Mouse (Mus musculus): ENCODE data around the gene Aadacl2.
A peak's percentile ranks its signal among the peaks of the same experiment; 100 is the strongest.

Aadacl2 gene

DNA sequence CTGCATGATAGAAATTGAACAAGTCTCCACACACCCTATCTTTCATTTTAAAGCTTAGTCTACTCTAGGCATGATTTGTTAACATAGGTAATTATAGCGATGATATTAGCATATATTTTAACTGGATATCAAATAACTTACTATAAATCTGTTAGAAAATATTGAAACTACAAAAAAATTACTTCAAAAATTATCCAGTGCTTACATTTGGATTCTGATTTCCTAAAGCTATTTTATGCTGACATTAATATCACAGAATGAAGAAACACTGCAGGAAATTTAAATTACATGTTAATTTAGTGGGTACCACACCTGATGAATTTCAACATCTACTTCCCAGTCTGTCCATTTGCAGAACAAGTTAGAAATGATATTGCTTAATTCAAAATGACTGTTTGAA, at the start of gene Aadacl2:
Gene Aadacl2 (plus strand): TSS at position 301 of the 400 bp plus-strand sequence.
- no peak for DNase-seq

DNA sequence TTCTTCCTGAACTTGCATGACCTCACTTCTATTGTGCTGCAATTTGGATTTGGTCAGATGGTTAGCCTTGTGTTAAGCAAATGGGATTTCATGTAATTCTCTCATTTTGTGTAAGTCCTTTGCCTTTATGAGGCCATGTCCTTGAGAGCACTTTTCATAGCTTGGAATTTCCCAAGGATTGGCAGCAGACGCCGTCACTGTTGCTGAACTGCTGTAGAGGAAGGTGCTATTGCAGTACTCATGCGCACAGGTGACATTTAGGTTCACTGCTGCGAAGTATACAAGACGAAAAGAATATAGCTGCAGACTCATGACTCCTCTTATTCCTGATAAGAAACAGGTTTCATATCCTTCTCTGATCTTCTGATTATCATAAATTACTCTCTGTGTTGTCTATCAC, 35.7 kb upstream of the Aadacl2 start:
- no peak for DNase-seq

DNA sequence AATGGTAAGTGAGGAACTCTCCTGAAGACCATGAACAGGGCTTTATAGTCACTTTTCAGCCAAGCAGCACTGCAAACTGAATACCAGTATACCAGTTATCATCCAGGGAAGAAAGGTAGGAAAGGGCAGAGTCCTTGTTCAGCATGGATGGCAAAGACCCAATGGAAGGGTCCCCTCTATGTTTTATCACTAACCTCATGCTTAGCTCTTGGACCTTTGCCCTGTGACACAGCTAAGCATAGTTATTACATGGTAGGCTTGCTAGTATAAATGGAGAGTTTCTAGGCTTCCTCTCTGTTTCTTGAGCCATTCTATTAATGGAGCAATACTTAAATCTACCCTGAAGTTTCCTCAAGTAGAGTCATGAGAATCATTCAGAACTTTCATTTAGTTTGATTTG, 32.0 kb upstream of the Aadacl2 start:
- DNase-seq: no peak

DNA sequence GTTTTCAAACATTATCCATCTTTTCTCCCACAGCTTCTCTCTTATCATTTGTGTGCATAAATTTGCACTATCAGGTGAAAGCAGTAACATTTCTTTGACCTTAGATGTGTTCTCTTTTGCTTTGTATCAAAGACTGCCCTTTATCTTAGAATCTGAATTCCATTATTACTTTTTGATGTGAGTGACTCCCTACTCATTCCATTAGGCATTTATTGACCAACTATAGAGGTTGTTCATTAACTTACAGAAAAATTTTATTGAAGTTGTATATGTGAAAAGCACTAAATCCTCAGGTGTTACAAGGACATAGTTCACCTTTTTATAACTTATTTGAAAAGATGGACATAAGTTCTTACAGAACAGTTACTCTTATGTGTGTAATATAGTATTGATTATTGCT, 2.9 kb upstream of the Aadacl2 start:
- no peak for DNase-seq

DNA sequence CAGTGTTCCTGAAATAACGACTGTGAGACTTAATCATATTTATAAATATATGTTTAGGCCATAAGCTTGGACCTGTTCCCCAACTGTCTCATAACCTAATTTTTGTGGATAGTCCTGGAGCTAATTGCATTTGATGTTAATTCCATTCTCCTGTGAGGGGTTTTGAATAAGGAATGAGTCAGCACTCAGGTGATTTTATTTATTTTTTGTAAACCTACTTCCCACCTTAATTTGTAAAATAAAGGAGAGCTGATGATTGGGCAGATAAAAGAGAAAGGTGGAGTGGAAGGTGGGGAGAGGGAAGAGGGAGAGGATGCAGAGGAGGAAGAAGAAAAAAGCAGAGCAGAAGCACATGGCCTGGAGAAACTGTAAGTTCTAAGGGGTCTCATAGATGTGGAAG, 18.9 kb downstream of the Aadacl2 start, which contains the start of gene Aadac:
Gene Aadac (plus strand): TSS at position 301 of the 400 bp plus-strand sequence.
- DNase-seq: no peak

DNA sequence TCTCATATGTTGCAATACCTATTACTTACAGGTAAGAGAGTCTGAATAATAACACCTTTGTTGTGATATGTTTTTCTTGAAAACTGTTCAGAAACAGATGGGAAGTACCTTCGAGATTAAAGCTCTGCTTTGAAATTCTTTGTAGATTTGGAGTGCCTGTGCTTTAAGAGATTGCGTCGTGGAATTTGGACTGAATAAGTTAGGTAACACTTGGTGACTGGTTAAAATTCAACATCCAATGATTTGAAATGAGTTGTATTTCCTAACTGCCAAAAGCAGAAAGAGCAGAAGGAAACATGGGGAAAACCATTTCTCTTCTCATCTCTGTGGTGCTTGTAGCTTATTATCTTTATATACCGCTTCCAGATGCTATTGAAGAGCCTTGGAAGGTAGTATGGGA, 25.0 kb downstream of the Aadacl2 start:
- DNase-seq: no peak

DNA sequence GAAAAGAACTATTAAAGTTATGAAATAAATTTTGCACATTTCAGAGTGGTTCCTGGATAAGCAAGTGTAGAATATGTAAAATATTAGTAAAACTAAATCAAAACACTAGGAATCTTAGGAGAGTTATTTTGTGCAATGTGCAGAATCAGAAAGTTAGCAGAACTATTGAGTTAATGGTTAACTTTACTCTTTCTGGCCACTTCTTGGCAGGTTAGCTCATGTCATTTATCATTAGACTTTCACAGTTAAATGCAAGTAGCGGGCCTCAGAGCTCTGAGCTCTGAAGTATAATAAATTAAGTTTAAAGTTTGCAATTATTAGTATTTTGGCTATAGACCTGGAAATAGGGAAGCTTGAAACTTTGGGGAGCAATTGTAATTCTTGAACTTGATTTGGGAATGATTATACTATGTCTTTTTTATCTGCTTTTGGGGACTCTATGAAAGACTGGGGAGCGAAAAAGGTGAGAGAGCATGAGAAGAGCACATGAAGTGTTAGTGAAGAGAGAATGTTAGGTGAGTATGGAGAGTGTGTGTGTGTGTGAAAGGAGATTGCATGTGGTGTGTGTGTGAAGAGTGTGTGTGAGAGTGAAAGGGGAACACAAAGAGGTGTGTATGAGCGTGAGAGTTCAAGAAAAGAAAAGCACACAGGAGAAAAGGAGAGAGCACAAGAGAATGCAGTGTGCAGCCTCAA, 39.8 kb downstream of the Aadacl2 start:
- DNase-seq: no peak

DNA sequence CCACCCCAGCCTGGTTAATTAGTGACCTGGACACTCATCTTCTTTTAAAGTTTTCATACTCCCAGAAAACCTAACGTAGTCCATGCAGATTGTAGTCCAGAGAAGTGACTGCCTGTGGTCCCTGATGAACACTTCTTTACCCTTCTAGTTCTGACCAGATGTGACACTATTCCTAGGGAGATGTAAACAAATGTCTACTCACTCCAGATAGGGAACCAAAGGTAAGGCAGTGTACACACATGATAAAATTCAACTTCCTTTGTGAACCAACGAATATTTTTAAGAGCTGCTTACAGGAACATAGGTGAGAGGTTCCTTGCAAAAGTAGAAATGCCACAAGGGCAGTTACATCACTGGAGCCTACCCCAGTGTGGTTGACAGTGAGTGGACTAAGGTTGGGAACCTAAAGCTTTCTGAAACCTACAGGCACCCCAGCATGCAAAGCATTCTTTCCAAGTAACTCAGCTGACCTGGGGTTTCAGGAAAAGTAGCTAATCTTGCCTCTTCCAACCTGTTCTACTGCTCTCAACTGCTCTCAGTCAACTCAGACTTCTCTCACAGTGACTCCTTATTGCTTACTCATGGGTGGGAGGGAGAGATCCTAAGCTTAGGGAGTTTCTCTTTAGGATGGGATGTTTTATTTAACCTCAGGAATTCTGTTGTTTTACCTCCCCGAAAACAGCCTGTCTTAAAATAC, 46.8 kb downstream of the Aadacl2 start:
- DNase-seq: no peak

DNA sequence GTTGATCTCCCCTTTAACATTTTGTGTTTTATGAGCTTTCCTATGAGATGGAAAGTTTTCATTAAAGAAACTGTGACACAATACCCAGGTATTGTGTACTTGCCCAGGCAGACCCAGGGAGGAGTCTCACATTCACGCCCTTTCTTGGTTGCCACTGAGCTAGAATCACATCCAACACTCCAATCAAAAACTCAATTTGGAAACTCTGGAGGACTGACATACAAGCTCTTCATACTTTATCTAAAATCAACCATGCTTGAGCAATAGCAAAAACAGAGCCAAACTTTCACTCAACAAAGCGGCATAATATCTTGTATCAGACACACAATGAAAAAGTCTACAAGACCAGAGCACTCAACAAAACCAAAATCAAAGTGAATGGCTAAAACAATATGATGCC, 47.4 kb downstream of the Aadacl2 start:
- no peak for DNase-seq

DNA sequence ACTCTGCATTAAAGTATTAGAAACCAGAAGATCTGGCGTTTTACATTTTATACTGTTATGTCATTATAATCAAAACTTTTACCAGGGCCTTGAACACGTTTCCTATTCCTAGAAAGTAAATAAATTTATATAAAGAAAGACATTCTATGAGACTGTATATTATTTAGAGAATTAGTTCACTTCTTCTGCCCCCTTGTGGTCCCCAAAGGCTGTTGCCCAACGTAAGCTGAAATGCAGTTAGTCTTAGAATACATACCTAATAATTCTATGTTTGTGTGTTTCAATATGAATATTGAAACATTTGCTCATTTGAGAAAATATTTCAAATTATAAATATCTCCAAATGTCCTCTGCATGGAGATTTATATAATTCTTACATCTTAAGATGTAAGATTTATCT, 49.9 kb downstream of the Aadacl2 start:
- peak; percentile 32 for DNase-seq

DNA sequence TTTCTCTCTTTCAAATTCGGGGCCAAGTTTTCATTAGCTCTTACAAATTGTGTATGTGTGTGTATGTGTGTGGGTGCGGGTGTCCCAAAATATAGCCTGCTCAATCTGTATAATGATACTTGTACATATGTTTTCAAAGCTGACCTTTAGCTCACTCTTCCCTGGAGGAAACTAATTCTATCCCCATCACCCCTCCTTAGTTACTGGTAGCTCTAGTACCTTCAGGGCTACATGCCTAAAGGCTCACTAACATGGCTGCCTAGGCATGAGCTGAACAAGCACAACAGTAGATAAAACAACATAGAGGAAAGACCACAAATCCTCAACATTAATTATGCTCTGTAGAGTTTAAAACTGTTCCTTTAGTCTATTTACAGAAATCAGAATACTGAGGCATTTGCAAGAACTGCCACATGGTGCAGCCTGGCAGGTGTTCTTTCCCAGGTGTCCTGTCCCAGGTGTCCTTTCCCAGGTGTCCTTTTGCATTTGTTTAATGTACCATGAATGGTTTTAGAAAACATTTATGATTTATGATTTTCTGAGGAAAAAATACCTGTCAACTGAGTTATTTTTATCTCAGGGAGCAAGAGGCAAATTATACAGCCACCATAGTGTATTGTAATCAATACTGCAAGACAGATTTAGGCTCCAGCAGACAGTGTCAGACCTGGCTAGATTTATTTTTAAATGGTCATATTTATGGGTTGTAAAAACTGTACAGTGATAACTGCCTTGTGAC, 50.7 kb downstream of the Aadacl2 start:
- no peak for DNase-seq

DNA sequence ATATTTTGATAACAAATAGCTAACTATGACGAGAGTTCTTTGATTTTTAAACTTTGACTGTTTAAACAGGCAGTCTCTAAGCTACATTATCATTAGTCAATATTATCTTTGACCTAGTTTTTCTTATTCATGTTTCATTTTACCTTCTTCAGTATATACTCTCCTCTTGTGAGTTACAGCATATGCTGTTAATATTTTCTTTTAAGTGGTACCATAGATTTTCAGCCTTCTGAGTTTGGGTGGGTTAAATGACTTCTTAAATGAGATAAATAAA, 51.2 kb downstream of the Aadacl2 start:
- no peak for DNase-seq
